Mouse (Mus musculus) heart, postnatal 0 days (tissue): ENCODE measurements around the gene Egfr.

Experiments
- CTCF ChIP-seq: IDR thresholded peaks from 2 replicates; pipeline ENCODE4 v1.5.1; 2016; ENCODE audit warnings: antibody characterized with exemption, control low read depth, low read depth
- EP300 ChIP-seq: IDR thresholded peaks from 2 replicates; pipeline ENCODE4 v1.6.1; 2016; ENCODE audit warnings: antibody characterized with exemption, low read depth

DNA sequence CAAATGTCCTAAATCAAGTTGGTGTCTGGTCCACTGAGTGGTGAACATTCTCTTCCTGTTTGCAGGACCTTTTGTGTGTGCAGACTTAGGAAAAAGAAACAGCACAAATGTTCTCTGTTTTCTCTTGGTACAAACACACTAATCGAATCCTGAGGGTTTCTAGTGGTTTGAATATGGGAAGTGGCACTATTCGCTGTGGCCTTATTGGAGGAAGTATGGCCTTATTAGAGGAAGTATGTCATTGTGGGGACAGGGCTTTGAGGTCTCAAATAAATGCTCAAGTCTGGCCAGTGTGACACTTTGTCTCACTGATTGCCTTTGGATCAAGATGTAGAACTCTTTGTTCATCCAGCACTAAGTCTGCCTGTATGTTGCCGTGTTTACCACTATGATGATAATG, 180.2 kb downstream of the Egfr start:
- no peak for TF ChIP-seq EP300
- no peak for TF ChIP-seq CTCF
